Mouse (Mus musculus) heart, postnatal 4 days (tissue): Measurements from ENCODE around the gene Ptger4. TPM values are rescaled to one million over a fixed set of nuclear protein-coding genes. Genes with fewer than 3 reads are reported as not detected.
A peak's percentile ranks its signal among the peaks of the same experiment; 100 is the strongest.

Experiments
- DNase-seq: peaks from one replicate; pipeline ENCODE4 v3.0.0; 2021
- total RNA-seq, 2 experiments: library from RNA; stranded (reverse); gene quantifications; 2 replicates each; pipeline ENCODE4 v1.2.3; 2021

Ptger4 gene
- 1 to 10 TPM; 5.9 to 6.1 TPM for total RNA-seq

DNA sequence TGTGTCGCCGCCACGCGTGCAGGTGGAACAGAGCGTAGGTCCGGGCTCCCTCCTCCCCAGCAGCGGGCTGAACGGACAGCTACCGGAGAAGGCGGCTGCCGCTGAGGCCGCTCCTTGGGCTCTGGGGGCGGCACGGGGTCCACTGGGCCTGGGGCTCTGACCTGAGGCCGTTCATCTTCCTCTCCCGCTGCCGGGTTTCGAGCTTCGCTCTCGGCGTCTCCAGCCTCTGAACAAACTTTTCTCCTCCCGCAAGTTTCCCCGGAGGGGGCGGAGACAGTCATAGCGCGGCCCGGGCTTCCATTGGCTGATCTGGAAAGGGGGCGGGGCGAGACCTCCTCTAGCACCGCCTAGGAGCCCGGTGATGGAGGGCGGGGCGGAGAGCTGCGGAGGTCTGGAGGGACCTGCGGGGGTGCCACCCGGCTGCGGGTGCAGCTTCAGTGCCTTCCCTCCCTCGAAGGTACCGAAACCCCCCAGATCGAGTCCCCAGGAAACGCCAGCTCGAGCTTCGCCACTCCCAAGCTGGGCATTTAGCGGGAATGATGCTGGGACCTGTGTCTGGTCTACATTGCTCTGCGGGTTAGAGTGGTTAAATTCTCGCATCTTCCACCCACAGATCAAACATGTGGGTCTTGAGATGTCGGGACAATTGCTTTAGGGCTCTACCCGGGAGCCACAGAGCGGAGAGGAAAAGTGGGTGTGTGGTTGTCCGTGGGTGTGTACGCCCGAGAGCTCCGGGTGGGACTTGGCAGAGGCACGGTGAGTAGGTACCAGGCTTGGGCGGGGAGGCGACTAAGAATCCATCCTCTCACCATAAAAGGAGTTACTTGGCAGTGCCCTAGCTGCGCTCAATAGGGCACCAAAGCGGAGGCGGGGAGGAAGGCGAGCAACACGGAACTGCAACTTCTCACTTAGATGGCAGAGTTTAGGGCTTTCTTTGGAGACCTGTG lies at the start of gene Ptger4:
TSS of gene Ptger4 (minus strand) at position 229 of the 947 bp plus-strand sequence.
- DNase-seq: peak; percentile 95

DNA sequence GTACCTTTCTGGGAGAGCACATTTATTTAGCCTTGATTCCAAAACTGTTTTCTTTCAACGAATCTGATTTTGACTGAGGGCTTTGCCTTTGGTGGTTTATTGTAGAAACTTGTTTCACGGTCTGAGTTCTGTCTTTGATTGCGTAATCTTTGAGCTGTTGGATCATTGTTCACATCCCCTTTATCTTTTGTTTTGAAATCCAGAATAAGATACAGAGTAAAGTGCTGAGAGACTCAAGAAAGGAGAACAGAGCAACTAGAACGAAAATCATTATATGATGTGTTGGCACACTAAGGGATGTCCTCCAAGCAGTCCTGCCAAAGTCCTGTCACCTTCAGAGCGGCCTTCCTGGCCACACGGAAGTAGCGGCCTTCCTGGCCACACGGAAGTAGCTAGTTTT lies 44.4 kb upstream of the Ptger4 start:
- DNase-seq: no peak

DNA sequence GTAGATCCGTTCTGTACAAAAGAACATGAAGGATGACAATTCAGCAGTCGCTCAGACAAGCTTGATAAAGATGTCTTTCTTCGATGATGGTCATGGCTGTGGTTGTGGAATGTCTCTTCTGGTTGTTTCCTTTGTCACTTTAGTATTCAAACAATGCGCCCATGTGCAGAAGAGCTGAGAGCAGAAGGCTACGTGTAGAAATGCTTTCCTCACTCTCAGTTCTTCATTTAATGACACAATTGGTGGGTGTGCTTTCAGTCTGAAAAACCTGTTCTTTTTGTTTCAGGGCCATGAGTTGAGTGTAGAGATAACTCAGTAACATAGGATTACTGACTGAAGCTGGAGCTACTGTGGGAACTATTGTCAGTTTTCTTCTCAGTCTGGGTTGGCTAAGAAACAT lies 43.1 kb upstream of the Ptger4 start:
- no peak for DNase-seq

DNA sequence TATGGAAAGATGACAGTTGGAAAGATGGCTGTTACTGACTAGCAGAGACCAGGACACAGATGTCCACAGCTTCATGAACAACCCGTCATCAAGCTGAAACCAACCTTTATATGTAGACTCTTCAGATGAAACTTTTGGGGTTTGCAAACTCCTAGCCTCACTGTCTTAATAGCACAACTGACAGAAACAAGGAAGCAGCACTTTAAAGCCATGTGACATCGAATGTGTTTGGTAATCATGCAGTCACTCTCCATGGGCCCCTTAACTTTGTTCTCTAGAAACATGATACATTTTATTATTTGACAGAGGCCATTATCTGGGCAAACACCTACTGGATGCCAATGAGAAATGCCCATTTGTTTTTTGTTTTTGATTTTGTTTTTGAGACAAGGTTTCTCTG lies 37.3 kb upstream of the Ptger4 start:
- no peak for DNase-seq

DNA sequence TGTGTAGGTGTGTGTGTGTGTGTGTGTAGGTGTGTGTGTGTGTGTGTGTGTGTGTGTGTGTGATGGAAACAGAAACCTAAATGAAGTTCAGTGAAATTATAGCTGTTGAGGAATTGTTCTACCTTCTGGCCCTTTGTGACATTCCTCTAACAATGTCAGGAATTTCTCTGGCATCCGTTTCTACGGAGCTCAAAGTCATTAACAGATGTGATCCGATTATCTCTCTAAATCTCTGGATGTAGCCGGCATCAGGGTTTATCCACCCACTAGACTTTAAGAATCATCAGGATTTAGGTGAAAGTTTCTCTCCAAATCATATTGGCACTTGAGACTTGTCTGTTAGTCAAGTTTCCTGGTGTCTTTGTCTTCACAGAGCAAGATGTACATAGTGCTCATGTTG lies 35.8 kb upstream of the Ptger4 start:
- DNase-seq: no peak

DNA sequence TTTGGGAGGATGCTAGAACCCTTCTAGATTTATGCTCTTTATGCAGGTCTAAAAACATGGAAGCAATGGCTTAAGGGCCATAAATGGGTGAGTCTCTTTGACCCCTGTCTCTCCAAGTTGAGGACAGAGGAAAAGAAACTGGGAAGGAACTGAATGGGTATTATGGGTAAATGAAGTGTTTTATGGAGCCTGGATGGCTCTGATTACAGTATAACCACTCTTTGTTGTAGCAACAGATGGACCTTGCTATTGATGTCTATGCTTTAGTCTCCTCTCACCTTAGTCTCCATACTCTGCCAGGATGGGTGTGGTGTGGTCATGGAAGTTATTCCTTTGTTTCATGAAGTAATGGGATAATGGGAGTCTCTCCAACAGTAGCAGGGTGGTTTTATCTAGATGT lies 34.5 kb upstream of the Ptger4 start:
- no peak for DNase-seq

DNA sequence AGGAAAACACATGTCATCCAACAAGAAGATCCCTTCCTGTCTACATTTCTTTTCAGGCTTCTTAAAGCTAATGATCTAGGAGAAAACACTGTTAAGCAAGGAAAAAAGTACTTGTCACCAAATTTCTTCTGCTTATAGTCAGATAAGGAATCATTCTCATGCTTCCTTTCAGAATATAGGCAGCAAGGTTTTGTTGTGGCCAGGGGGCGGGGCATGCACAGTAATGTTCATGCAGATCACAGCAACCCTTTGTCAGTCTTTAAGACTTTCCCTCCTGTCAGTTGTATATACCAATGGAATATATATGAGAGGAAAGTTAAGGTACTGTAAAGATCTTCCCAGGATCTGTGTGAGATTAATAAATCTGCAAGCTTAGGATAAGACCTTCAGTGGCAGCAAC lies 30.0 kb upstream of the Ptger4 start:
- no peak for DNase-seq

DNA sequence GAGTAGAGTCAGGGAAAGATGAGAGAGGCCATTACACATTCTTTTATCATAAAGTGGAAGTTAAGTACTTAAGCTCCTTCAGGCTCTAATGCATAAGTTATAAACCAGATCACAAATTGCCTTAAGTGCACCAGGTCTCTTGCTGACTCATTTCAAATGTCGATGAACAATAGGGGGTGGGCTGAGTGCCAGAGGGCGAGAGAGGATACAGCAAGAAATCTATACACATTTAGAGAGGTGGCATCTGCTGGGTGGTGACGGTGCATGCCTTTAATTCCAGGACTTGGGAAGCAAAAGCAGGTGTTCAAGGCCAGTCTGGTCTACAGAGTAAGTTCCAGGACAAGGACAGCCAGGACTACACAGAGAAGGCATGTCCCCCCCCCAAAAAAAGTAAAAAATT lies 22.1 kb upstream of the Ptger4 start:
- no peak for DNase-seq

DNA sequence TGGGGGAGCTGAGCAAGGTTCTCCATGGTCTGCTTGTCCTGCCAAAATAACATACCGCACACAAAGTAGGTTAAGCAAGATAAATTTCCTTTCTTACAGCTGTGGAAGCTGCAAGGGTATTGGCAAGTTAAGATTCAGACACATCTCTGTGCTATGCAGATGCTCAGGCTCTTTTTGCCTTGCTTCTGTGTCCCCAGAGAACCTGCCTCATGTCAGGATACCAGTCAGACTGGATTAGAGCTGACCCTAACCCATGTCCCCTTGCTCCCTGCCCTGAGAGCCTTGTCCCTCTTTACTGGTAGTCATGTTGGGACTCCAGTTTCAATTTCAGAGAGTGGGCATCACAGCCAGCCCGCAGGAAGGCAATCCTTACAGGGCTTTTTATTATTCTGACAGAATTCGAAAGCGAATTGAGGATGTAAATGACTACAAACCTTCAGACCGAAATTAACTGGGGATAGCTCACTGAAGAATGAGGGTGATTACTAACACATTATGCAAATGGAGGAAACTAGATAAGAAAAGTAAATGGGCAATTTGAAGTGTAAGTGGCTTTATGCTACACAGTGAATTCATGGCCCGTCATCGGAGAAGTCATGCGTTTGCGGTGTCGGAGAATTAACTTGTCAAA lies 19.0 kb upstream of the Ptger4 start:
- no peak for DNase-seq

DNA sequence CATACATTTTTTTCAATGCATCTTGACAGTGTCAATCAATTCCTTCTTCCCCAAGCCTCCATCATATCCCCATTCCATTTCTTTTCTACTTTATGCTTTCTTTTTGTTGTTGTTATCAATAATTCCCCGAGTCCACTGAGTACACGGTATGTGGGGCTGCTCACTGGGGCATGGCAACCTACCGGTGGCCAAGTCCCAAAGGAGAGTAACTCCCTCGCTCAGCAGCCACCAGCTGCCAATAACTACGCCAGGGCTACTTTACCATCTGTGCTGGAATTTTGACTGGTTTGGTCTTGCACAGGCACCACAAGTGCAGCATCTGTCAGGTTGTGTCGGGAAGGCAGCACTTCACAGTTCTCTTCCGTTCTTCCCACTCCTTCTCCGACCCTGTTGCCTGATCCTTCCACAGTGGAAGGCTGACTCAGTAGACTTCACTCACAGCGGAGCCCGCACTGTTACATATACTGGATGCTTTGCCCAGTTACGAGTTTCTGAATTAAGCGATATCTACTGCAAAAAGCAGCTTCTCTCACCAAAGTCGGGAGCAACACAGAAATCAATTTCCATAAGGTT lies 18.2 kb upstream of the Ptger4 start:
- no peak for DNase-seq

DNA sequence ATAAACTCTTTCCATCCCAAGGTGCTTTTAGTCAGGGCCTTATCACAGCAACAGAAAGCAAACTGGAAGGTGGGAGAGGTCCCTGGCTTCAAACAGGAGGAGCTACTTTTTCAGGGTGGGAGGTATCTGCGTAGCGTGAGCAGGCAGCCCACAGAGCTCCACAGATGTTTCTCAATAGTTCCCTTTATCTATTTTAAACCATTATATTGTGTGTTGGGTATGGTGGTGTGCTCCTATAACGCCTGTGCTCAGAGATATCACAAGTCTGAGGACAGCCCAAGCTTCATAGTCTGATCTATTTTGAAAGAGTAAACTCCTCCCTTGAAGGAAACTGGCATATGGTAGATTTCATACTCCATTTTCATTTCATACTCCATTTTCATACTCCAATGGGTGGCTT lies 17.0 kb upstream of the Ptger4 start:
- no peak for DNase-seq

DNA sequence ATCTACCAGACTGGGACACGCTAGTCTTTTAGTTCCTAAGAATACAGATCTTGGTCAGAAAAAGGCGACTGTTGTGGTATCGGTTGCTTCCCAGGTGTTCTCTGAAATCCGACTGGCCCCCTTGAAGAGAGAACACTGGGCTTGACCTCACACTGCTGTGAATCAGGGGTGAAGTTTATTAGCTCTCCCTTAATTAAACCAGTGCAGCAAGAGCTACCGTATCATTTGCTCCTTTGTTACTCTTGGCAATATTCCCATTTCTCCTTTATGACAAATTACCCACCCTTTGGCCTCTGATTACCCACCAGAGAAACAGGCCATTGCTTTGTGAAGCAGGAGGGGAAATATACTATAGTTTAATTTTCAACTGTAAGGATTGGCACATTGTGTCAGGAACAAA lies 16.2 kb upstream of the Ptger4 start:
- DNase-seq: no peak

DNA sequence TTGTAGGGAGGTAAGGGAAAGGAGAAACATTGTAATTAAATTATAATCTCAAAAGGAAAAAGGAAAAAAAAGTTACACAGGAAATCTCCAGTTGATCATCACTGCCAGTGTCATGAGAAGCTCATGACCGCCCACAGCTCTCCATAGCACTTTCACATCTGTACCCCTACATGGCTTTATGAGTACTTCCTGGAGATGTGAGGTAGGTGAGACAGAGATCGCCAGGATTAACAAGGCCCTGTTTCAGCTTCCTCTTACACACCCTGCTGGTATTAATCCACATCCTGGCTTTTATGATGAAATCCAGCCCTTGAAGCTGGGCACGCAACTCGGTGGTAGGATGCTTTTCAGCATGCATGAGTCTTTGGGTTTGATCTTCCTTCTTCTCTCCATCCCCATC lies 6.2 kb upstream of the Ptger4 start:
- no peak for DNase-seq

DNA sequence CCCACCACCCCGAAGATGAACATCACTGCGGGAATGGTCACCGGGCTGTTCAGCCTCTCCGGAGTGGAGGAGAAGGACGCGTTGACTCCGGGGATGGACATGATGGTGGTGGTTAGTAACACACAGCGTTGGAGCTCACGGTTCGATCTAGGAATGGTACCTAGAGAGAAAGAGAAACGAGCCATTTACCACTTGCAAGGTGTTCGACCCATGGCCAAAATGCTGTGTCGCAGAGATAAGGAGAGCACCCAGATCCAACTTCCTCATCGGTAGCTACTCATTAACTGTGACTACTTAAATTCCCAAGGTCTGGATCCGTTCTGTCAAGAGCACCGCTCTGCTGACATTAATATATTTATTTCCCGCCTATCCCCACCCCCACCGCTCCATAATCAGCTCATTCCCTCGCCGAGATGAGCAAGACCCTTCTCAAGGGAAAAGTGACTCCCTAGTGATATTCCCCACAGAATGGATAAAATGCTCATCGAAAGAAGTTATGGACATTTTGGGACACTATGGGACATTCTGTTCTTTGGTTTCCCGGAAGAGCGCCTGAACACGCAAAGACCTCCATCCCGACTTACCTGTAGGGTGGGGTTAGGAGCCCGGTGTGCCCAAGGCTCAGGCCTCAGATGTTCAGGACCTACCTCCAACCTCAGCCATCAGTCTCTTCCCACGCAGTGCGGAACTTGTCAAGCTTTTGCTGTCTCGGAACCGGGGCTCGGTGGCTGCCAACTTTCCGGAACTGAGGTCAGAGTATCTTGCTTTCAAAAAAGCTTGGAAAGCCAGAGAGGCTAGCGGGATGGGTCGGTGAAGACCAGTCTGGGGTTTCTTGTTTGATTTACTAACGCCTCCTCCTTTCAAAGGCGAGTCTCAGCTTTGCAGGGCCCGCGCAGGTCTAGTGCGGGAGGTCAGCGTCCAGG lies 690 bp downstream of the Ptger4 start:
- DNase-seq: peak; percentile 41

DNA sequence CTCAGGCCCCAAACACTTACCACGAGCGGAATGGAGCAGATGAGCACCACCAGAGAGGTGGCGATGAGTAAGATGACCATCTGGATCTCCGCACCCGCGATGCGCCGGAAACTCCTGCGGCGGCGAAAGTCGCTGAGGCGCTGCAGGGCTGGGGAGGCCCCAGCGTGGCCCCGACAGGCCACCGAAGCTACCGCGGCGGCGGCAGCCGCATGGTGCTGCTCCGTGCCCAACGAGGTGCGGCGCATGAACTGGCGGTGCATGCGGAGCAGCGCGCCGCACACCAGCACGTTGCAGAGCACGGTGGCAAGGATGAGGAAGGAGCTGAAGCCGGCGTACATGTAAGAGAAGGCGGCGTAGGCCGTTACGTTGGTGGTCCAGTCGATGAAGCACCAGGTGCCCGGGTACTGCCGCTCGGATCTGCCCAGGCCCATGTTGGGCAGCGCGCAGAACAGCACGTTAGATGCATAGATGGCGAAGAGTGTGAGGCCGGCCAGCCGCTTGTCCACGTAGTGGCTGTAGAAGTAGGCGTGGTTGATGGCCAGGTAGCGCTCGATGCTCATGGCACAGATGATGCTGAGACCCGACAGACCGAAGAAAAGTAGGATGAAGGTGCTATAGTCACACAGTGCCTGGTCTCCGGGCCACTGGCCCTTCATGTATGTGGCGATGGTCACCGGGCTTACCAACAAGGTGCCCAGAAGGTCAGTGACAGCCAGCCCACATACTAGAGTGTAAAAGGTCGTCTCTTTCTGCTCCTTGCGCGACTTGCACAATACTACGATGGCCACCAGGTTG lies 1.5 kb downstream of the Ptger4 start:
- peak; percentile 16 for DNase-seq

DNA sequence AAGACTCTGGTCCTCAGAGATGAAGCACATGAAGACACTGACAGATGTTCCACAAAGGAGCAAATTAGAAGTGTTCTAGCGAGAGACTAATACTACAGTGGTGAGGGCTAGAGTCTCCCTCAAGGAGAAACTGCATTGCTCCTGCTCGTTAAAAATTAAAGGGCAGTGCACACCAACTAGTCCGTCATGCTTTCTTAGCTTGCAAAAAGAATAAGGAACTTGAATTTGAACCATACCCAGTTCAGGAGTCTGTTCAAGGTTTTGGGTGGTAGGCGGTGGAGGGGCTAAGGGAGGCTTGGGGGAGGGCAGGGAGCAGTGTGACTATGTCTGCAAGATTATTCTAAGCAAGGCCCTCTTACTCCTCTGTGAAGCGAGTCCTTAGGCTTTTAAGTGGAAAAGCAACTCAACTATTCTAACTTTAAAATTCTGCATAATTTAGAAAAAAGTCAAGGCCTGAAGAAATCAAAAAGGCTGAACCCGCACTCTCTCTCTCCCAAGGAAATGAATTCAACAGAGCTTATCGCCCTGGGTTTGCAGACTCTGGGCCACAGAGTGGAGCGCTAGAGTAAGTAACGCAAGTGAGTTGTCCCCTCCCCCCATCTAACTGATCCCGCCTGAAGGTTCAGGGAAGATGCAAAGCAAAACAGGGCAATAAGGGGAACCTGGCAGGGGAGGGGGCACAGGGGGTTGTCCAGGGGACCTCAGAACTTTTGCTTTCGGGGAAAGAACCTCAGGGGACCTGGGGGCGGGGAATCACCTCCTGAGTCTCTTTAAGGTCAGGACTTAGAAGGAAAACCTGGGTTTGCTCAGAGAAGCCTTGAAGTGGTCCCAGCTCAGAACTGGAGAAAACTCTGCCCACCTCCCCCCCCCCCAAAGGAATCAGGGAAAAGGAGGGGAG lies 2.4 kb downstream of the Ptger4 start:
- peak; percentile 54 for DNase-seq

DNA sequence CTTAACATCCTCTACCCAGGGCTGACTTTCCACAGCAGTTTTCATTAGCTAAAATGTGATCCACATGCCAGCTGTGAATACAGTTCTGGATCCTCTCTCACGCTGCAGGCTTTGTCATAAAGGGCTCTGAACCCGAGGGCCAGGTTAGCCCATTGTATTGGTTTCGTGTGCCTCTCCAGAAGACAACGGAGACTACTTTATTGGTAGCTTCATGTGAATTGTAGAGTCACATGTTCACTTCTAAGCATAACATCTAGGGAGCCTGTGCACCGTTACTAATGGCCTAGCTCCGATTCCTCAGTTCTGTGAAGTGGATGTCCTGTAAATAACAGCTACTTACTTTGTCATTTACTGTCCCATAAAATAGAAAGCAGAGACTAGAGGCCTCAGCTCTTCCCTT lies 3.6 kb downstream of the Ptger4 start:
- no peak for DNase-seq

DNA sequence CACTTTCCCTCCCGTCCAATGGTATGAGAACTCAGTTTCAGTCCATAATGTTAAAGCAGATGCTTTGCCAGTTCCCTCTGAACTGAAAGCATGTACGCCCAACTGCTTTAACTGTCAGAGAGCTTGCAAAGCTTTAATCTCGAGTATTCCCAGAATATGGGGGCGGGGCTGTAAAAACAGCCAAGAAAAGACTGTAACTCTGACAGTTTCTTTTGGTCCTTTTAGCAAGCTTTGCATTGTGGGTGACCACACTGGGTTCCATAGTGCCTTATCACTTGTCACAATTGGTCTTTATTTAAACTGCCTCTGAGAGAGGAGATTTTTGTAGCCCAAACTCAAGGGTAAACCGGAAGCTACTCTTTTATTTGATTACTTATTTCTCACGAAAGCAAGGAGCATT lies 4.1 kb downstream of the Ptger4 start:
- peak; percentile 60 for DNase-seq

DNA sequence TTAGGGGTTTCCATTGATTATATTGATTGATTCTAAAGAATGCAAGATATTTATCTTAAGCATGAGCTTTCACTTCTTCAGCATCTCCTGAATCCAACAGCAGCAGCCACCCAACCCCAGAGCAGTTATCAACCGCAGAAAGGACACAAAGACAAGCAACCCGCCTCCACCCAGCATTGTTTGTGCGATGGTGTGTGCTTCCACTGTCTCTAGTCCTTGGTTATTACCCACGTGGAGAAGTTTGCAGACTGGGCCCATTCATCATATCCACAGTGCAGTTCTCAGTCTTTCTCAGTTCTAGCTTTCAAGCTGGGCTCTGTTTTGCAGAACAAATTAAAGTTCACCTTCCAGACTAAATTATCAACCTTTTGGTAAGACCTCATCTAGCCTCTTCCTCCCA lies 4.6 kb downstream of the Ptger4 start:
- DNase-seq: no peak

DNA sequence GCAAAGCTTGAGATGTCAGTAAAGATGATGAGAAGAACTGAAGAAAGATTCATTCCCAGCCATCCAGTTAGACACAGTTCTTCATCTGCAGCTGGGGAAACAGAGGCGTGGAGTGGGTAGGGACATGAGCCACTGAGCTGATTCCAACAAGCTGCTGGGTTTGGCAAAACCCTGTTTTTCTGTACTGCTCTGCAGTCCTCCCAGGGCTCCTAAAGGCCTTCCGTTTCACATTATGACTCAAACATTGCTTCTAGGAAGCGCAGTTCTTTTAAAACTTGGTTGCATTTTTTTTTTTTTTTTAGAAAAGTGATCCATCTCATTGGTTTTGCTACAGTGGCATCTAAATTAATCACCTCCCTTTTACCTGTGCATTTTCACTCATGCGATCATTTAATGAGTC lies 5.4 kb downstream of the Ptger4 start:
- DNase-seq: peak; percentile 33

DNA sequence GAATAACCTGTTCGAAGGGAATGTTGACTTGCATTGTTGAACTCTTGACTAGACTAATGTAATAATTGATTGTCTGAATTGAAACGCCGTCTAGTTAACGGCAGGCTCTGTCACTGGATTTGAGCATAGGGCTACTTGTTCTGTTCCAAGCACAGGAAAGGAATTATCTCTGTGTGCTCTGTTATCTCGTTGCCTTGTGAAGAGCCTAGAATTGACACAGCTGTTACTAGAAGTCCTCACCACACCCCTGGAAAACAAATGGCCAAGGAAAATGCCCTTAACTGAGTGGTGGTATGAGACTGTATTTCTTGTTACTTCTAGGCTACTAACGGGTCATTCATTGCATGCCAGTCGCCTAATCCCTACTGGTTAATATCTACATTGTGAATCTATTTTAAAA lies 5.9 kb downstream of the Ptger4 start:
- no peak for DNase-seq
